Mouse (Mus musculus): ENCODE data around the gene C1qtnf5. TPM values are rescaled to one million over a fixed set of nuclear protein-coding genes. Genes with fewer than 3 reads are reported as not detected.
"Not testable (repeated sequence)": the region's sequence is repeated elsewhere in the genome, so short reads cannot be mapped to it uniquely, and the experiment has no call there.

Gene C1qtnf5
- total RNA-seq, 4 experiments from 2014 or later: 7.6 to 12.9 (median 8.9) TPM

- DNase-seq (ENCODE audit: low spot score): no peak
These were observed 1.3 kb upstream of the C1qtnf5 start for GRCm38 (mm10) chr9:44105781-44106180.

DNA sequence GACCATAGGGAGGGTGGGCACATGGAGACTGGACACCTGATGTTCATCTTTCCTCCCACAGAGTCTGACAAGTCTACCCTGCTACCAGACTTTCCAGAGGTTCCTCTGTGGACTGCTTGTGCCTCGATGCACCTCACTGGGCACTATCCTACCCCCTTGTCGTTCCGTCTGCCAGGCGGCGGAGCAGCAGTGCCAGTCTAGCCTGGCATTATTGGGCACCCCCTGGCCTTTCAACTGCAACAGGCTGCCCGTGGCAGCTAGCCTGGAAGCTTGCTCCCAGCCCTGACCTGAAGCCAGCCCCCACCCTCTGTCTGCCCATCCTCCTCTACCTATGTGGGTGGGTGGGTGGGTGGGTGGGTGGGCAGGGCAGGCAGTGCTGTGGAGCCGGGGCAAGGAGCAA is 863 bp upstream of the C1qtnf5 start:
- no peak for DNase-seq (ENCODE audit: low spot score)

DNA sequence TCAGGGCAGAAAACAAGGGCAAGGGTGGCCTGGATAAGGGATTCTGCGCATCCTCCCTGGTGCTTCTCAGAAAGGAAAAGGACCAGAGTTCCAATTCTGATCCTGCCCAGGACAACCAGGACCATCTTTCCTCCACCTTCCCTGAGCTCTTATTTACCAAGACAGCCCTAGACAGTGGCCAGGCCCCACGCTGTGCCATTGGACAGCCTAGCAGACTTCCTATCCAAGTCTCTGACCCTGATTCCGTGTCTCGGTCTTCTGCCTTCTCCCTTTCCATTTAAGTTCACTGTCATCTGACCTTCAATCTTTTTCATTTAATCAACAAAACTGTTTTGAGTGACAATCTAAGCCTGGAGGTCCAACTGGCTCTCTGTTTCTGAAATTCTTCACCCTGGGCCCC is 449 bp upstream of the C1qtnf5 start:
- DNase-seq (ENCODE audit: low spot score): no peak

DNA sequence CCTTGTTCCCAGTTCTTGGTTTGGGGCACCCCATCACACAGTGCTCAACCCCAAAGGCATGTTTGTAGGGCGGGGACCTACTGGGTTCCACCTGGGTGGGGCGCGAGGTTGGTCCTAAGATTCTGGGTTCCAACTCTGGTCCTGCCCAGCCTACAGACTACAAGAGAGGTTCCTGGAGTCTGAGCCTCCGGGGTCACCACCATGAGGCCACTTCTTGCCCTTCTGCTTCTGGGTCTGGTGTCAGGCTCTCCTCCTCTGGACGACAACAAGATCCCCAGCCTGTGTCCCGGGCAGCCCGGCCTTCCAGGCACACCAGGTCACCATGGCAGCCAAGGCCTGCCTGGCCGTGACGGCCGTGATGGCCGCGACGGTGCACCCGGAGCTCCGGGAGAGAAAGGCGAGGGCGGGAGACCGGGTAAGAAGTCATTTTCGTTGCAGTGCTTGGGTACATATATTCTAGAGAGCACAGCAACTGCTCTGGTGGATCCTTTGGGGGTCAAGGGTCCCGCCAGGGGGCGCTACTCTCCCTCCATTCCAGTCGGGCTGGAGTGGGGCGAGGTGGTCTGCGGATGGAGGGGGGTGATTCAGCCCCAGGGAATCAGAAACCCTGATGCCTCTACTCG is 623 bp downstream of the C1qtnf5 start:
- DNase-seq (ENCODE audit: low spot score): no peak

- DNase-seq (ENCODE audit: low spot score): no peak
These were observed 1.4 kb downstream of the C1qtnf5 start for GRCm38 (mm10) chr9:44108269-44109055.

DNA sequence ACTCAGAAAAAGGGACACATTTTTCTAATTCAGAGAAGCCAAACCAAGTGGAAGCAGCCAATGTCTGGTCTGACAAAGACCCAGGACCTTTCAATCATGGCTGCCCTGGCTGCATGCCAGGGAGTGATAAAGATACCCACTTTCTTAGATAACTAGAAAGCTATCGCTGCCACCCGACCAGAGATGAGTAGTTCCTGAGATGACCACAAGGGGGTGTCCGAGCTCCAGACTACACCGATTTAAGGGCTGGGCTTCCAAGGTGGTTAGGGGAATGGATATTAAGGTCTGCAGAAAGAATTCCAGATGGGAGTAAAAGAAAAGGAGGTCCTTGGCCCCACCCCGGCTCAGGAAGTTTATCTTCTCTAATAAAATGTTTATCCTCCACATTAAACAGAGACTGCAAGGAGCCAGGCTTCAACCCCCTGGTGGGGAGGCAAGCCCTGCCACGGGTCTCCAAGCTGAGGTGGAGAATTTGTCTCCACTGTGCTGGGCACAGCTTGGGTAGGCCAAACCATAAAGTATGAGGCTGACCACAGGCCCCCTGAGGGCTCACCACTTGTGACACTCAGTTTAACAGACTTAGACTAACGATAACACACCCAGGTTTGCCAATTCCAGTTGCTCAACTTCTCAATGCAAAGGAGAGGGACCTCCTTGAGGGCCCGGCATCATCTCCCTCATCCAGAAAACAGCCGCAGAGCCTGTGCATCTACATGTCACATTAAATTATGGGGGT is 2.5 kb downstream of the C1qtnf5 start:
- peak; percentile 79 for DNase-seq (ENCODE audit: low spot score)

- not testable (repeated sequence) for DNase-seq (ENCODE audit: low spot score)
These were observed 4.9 kb downstream of the C1qtnf5 start for GRCm38 (mm10) chr9:44111909-44112308.

GRCm38 (mm10) chr9:44113105-44113789 is 6.2 kb downstream of the C1qtnf5 start, which contains the start of the genes Gm49380 and Rnf26:
TSS of gene Gm49380 (minus strand) at chr9:44113500.
TSS of gene Rnf26 (minus strand) at chr9:44113517.
- DNase-seq (ENCODE audit: low spot score): peak; percentile 98

GRCm38 (mm10) chr9:44114453-44114852 is 7.4 kb downstream of the C1qtnf5 start:
- DNase-seq (ENCODE audit: low spot score): no peak

DNA sequence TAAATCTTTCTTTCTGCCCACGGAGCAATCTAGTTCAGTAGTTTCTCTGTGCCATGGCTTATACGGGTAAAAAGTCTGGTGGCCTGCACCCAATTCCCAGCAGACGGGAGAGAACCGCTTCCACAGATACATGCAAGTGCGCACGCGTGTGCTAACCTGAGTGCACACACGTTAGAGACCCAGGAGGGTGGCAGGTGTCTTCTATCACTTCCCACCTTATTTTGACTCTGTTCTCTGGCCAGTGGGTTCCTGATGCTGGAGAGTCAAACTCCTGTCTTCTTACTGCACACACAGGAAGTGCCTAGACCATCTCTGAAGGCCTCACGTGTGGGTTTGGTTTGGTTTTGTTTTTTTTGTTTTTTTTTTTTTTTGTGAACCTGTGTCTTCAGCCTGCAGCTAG is 8.6 kb downstream of the C1qtnf5 start:
- no peak for DNase-seq (ENCODE audit: low spot score)

DNA sequence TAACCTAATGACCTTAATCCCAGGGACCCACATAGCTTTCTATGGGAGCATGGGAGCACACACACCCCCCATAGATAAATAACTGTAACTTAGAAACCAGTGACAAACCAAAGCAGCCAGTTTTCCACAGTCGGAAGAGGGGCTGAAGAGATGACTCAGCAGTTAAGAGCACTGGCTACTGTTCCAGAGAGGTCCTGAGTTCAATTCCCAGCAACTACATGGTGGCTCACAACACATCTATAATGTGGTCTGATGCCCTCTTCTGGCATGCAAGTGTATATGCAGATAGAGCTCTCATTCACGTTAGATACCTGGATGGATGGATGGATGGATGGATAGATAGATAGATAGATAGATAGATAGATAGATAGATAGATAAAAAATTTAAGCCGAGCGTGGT is 9.1 kb downstream of the C1qtnf5 start:
- no peak for DNase-seq (ENCODE audit: low spot score)

DNA sequence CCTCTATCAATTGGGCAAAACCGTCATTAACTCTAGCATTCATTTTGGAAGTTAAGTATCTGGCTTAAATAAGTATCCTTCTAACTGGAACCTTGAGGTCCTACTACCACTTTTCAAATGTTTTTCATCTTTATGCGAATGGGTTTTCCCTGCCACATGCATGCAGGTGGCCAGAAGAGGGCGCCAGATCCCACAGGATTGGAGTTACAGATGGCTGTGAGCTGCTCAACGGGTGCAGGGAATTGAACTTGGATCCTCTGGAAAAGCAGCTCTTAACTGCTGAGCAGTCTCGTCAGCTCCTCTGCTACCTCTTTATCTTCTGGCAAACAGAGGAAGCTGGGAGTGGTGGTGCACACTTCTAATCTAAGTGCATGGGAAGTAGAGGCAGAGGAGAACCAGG is 12.0 kb downstream of the C1qtnf5 start:
- no peak for DNase-seq (ENCODE audit: low spot score)

GRCm38 (mm10) chr9:44119948-44120465 is 13.0 kb downstream of the C1qtnf5 start:
- DNase-seq (ENCODE audit: low spot score): no peak

GRCm38 (mm10) chr9:44124317-44124716 is 17.3 kb downstream of the C1qtnf5 start:
- no peak for DNase-seq (ENCODE audit: low spot score)

DNA sequence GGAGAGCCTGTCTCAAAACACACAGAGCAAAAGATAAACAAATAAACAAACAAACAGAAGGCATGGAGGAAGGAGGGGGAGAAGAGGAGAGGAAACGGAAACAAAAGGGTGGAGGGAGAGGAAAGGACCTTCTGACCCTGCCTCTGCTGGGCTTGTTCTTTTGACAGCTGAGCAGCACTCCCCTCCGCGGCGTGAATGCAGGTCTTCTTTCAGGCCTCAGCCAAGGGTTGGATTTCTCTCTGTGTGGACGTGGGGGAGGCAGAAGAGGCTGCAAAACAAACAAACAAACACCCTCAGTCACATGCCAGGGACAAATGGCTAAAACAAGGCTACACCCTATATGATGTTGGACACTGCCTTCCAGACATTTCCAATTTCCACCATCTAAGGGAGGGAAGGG is 18.0 kb downstream of the C1qtnf5 start:
- DNase-seq (ENCODE audit: low spot score): no peak

- peak; percentile 89 for DNase-seq (ENCODE audit: low spot score)
These were observed 18.7 kb downstream of the C1qtnf5 start for GRCm38 (mm10) chr9:44125546-44126428.

- DNase-seq (ENCODE audit: low spot score): no peak
These were observed 19.7 kb downstream of the C1qtnf5 start for GRCm38 (mm10) chr9:44126746-44127145.

DNA sequence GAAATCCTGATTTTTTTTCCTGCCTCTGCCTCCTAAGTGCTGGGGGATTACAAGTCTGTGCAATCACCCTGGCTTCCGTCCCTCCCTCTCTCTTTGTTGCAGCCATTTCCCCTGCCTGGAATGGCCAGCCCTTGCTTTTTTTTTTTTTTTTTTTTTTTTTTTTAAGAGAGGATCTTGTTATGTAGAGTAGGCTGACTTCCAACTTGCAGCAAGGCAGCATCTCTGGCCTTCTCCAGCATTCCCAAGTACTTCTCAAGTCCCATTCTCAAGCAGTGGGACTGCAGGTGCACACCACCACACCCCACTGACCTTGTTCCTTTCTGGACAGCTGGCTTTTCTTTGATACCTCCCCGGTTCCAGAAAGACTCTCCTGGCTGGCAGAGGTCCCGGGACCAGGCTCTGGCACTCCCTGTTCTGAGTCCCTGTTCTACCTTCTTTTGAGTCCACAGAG is 20.3 kb downstream of the C1qtnf5 start:
- no peak for DNase-seq (ENCODE audit: low spot score)

GRCm38 (mm10) chr9:44129633-44130032 is 22.6 kb downstream of the C1qtnf5 start:
- DNase-seq (ENCODE audit: low spot score): no peak

- peak; percentile 92 for DNase-seq (ENCODE audit: low spot score)
These were observed 23.0 kb downstream of the C1qtnf5 start for GRCm38 (mm10) chr9:44130034-44130433.
